Mouse (Mus musculus): Measurements from ENCODE around the gene Vsig10l. TPM values are rescaled to one million over a fixed set of nuclear protein-coding genes. Genes with fewer than 3 reads are reported as not detected.

Vsig10l gene
- polyA plus RNA-seq (2012; fragmentation: generic; extraction: Trizol), result 1.2 TPM
- long read RNA-seq, experiment 1, partial matches to known transcripts, result 1 of 1 reads
- long read RNA-seq, experiment 1, other reads (novel, unspliced or antisense), result 0 of 1 reads
- long read RNA-seq, experiment 2, partial matches to known transcripts, result 1 of 2 reads
- long read RNA-seq, experiment 2, other reads (novel, unspliced or antisense), result 1 of 2 reads

- TF ChIP-seq FOSL1 (IDR thresholded peaks at IDR 0.05; ENCODE audit: insufficient read depth, low read length, poor library complexity, severe bottlenecking), result no peak
- TF ChIP-seq MYOG (IDR thresholded peaks at IDR 0.05; ENCODE audit: control insufficient read depth, extremely low read depth, insufficient read length), result no peak
- no peaks in the 10 kb centered on the region for H3K79me3 ChIP-seq (ENCODE audit: low read depth)
- H3ac ChIP-seq (ENCODE audit: control insufficient read depth, insufficient read length, low read depth), result no peak within 1 kb of the TSS
- H3K27me3 ChIP-seq (ENCODE audit: control insufficient read depth, insufficient read depth, insufficient read length), result no peaks in the 10 kb centered on the region
- H3K4me3 ChIP-seq (ENCODE audit: insufficient read depth, poor library complexity, severe bottlenecking), result no peak within 1 kb of the TSS
- no peaks in the 10 kb centered on the region for H3K36me3 ChIP-seq (ENCODE audit: control insufficient read depth, insufficient read depth)
- no peaks in the 10 kb centered on the region for H3K79me2 ChIP-seq (ENCODE audit: control insufficient read depth, insufficient read depth)
Observed at GRCm38 (mm10) chr7:43462851-43463250, at the start of gene Vsig10l. Vsig10l (plus strand) TSS chr7:43463151.

- TF ChIP-seq MYOG (IDR thresholded peaks at IDR 0.05; ENCODE audit: control insufficient read depth, extremely low read depth, insufficient read length), result no peak
- TF ChIP-seq MYOD1 (IDR thresholded peaks at IDR 0.05; ENCODE audit: control insufficient read depth, insufficient read length, low read depth), result no peak
- TF ChIP-seq MAX (IDR thresholded peaks at IDR 0.05), result no peak
- TF ChIP-seq FOSL1 (IDR thresholded peaks at IDR 0.05; ENCODE audit: insufficient read depth, low read length, poor library complexity, severe bottlenecking), result no peak
- no peak for TF ChIP-seq CEBPB (IDR thresholded peaks at IDR 0.05; ENCODE audit: low read depth)
- TF ChIP-seq CTCF (IDR thresholded peaks at IDR 0.05; ENCODE audit: control insufficient read depth, insufficient read depth, insufficient read length), result no peak
- no peak for TF ChIP-seq USF1 (IDR thresholded peaks at IDR 0.05; ENCODE audit: low read depth)
- Histone ChIP-seq H3K4me3 (ENCODE audit: insufficient read depth, poor library complexity, severe bottlenecking) (no peak overlapping the region), H3K27me3 (ENCODE audit: control insufficient read depth, insufficient read depth, insufficient read length) (no peaks in the 10 kb centered on the region), H3K79me2 (ENCODE audit: control insufficient read depth, insufficient read depth) (no peaks in the 10 kb centered on the region), H3K36me3 (ENCODE audit: control insufficient read depth, insufficient read depth) (no peaks in the 10 kb centered on the region), H3ac (ENCODE audit: control insufficient read depth, insufficient read length, low read depth) (no peak overlapping the region), H3K79me3 (ENCODE audit: low read depth) (no peaks in the 10 kb centered on the region)
Observed at GRCm38 (mm10) chr7:43417298-43417697, 45.7 kb upstream of the Vsig10l start.

DNA sequence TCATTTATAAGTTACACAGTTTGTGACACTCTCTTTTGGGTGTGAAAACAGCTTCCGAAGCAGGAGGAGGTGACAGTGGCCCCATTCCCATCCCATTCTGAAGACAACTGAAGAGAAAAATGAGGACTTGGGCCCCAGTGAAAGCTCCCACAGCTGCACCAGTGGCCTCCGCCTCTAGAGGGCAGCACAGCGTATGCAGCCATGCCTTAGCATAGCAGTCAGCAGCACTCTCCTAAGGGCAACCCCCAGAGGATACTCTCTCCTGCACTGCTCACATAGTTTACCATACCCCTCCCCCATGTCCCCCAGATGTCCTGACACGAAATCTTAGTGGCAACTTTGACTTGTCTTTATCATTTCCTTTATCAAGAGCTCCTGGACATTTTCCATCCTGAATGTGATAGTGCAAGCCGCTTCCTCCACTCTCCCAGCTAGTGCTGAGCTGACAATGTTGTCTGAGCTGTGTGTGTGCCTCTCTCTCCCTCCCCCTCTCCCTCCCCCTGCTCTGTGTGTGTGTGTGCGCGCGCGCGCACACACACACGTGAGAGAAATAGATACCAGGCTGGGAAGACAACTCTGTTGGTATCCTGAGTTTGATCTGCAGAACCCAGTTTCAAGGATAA, 39.8 kb upstream of the Vsig10l start:
- Histone ChIP-seq H3K27me3 (ENCODE audit: control insufficient read depth, insufficient read depth, insufficient read length) (no peaks in the 10 kb centered on the region), H3K36me3 (ENCODE audit: control insufficient read depth, insufficient read depth) (no peaks in the 10 kb centered on the region), H3K4me3 (ENCODE audit: insufficient read depth, poor library complexity, severe bottlenecking) (no peak overlapping the region), H3ac (ENCODE audit: control insufficient read depth, insufficient read length, low read depth) (no peak overlapping the region), H3K79me3 (ENCODE audit: low read depth) (no peaks in the 10 kb centered on the region), H3K79me2 (ENCODE audit: control insufficient read depth, insufficient read depth) (no peaks in the 10 kb centered on the region)
- TF ChIP-seq CTCF (IDR thresholded peaks at IDR 0.05; ENCODE audit: control insufficient read depth, insufficient read depth, insufficient read length) (peak; percentile 90), MYOD1 (IDR thresholded peaks at IDR 0.05; ENCODE audit: control insufficient read depth, insufficient read length, low read depth) (no peak)

- Histone ChIP-seq H3K79me2 (ENCODE audit: control insufficient read depth, insufficient read depth) (no peaks in the 10 kb centered on the region), H3K36me3 (ENCODE audit: control insufficient read depth, insufficient read depth) (no peaks in the 10 kb centered on the region), H3K79me3 (ENCODE audit: low read depth) (no peaks in the 10 kb centered on the region), H3ac (ENCODE audit: control insufficient read depth, insufficient read length, low read depth) (no peak overlapping the region), H3K27me3 (ENCODE audit: control insufficient read depth, insufficient read depth, insufficient read length) (no peaks in the 10 kb centered on the region), H3K4me3 (ENCODE audit: insufficient read depth, poor library complexity, severe bottlenecking) (no peak overlapping the region)
- no peak for TF ChIP-seq USF1 (IDR thresholded peaks at IDR 0.05; ENCODE audit: low read depth)
- TF ChIP-seq MYOD1 (IDR thresholded peaks at IDR 0.05; ENCODE audit: control insufficient read depth, insufficient read length, low read depth), result no peak
- no peak for TF ChIP-seq MAX (IDR thresholded peaks at IDR 0.05)
- TF ChIP-seq CTCF (IDR thresholded peaks at IDR 0.05; ENCODE audit: control insufficient read depth, insufficient read depth, insufficient read length), result no peak
- TF ChIP-seq CEBPB (IDR thresholded peaks at IDR 0.05; ENCODE audit: low read depth), result no peak
- TF ChIP-seq FOSL1 (IDR thresholded peaks at IDR 0.05; ENCODE audit: insufficient read depth, low read length, poor library complexity, severe bottlenecking), result no peak
- no peak for TF ChIP-seq MYOG (IDR thresholded peaks at IDR 0.05; ENCODE audit: control insufficient read depth, extremely low read depth, insufficient read length)
Observed at GRCm38 (mm10) chr7:43423991-43424625, 38.8 kb upstream of the Vsig10l start.

DNA sequence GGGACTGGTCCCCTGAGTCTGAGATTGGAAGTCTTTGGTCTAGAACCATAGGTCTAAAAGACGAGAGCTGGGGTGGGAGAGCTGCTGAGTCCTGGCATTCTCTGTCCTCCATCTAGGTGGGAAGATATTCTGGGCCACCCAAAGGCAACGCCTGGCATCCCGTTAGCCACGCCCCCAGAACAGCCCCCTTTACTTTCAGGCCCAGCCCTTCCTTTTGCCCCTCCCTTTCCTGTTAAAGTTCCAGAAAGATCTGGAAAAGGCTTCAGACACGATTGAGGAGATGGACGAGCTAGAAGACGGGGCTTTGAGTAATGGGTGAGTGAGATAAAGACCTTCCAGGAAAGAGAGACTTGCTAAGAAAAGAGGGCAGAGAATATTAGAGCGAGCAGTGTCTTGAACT, 35.5 kb upstream of the Vsig10l start, which contains the start of gene Lim2:
Gene Lim2 (plus strand): TSS at position 265 of the 400 bp plus-strand sequence.
- no peak within 1 kb of the TSS for H3ac ChIP-seq (ENCODE audit: control insufficient read depth, insufficient read length, low read depth)
- no peaks in the 10 kb centered on the region for H3K27me3 ChIP-seq (ENCODE audit: control insufficient read depth, insufficient read depth, insufficient read length)
- TF ChIP-seq USF1 (IDR thresholded peaks at IDR 0.05; ENCODE audit: low read depth) (no peak), MAX (IDR thresholded peaks at IDR 0.05) (no peak)
- no peaks in the 10 kb centered on the region for H3K79me3 ChIP-seq (ENCODE audit: low read depth)
- H3K4me3 ChIP-seq (ENCODE audit: insufficient read depth, poor library complexity, severe bottlenecking), result no peak within 1 kb of the TSS
- no peaks in the 10 kb centered on the region for H3K79me2 ChIP-seq (ENCODE audit: control insufficient read depth, insufficient read depth)
- H3K36me3 ChIP-seq (ENCODE audit: control insufficient read depth, insufficient read depth), result no peaks in the 10 kb centered on the region

- H3K4me3 ChIP-seq (ENCODE audit: insufficient read depth, poor library complexity, severe bottlenecking), result no peak overlapping the region
- TF ChIP-seq MYOG (IDR thresholded peaks at IDR 0.05; ENCODE audit: control insufficient read depth, extremely low read depth, insufficient read length), result no peak
- TF ChIP-seq CEBPB (IDR thresholded peaks at IDR 0.05; ENCODE audit: low read depth), result no peak
- TF ChIP-seq MAX (IDR thresholded peaks at IDR 0.05), result no peak
- no peak for TF ChIP-seq USF1 (IDR thresholded peaks at IDR 0.05; ENCODE audit: low read depth)
- TF ChIP-seq FOSL1 (IDR thresholded peaks at IDR 0.05; ENCODE audit: insufficient read depth, low read length, poor library complexity, severe bottlenecking), result no peak
- no peak for TF ChIP-seq CTCF (IDR thresholded peaks at IDR 0.05; ENCODE audit: control insufficient read depth, insufficient read depth, insufficient read length)
- no peak for TF ChIP-seq MYOD1 (IDR thresholded peaks at IDR 0.05; ENCODE audit: control insufficient read depth, insufficient read length, low read depth)
- H3K27me3 ChIP-seq (ENCODE audit: control insufficient read depth, insufficient read depth, insufficient read length), result no peaks in the 10 kb centered on the region
- no peaks in the 10 kb centered on the region for H3K36me3 ChIP-seq (ENCODE audit: control insufficient read depth, insufficient read depth)
- H3K79me3 ChIP-seq (ENCODE audit: low read depth), result no peaks in the 10 kb centered on the region
- no peaks in the 10 kb centered on the region for H3K79me2 ChIP-seq (ENCODE audit: control insufficient read depth, insufficient read depth)
- no peak overlapping the region for H3ac ChIP-seq (ENCODE audit: control insufficient read depth, insufficient read length, low read depth)
Observed at GRCm38 (mm10) chr7:43429500-43429899, 33.5 kb upstream of the Vsig10l start.

All from C2C12 (cell line).